Mouse (Mus musculus) CD4-positive, CD25-positive, alpha-beta regulatory T cell (primary cell): ENCODE results near the gene Gm49395. TPM values are rescaled to one million over a fixed set of nuclear protein-coding genes. Genes with fewer than 3 reads are reported as not detected.

Source experiments
- polyA plus RNA-seq: library from polyadenylated mRNA; unstranded; fragments of 100-300 nt; shearing (Covaris generic); gene quantifications from one replicate; pipeline ENCODE4 v1.2.1, GENCODE M21; 2017

The Gm49395 gene
- not detected for polyA plus RNA-seq

GRCm38 (mm10) chr13:115101355-115102191 is at the start of gene Gm49395, which contains the start of gene Itga1:
TSS of gene Gm49395 (minus strand) at chr13:115101921.
TSS of gene Itga1 (minus strand) at chr13:115101964.

GRCm38 (mm10) chr13:115090069-115090976 is 11.4 kb downstream of the Gm49395 start, which contains the start of gene Pelo:
TSS of gene Pelo (minus strand) at chr13:115090186.

Other genes with a start within 250 kb of the Gm49395 start
- gene Itga2, start 169.8 kb downstream of the Gm49395 start, polyA plus RNA-seq, result 2.5 TPM
- gene Pelo, start 11.7 kb downstream of the Gm49395 start, polyA plus RNA-seq, result 8.1 TPM
- 0.36 TPM for gene Itga1, start within 50 bp of the Gm49395 start, polyA plus RNA-seq